Mouse (Mus musculus): Measurements from ENCODE around the gene Slc25a30.

Slc25a30 gene

GRCm38 (mm10) chr14:75741904-75742303, 44.9 kb downstream of the Slc25a30 start:
- no peak for DNase-seq (ENCODE audit: low spot score)

GRCm38 (mm10) chr14:75735597-75735996, 51.2 kb downstream of the Slc25a30 start:
- no peak for DNase-seq (ENCODE audit: low spot score)

GRCm38 (mm10) chr14:75732631-75733030, 54.2 kb downstream of the Slc25a30 start:
- no peak for DNase-seq (ENCODE audit: low spot score)

- DNase-seq (ENCODE audit: low spot score): no peak
Observed at GRCm38 (mm10) chr14:75731361-75731760, 55.5 kb downstream of the Slc25a30 start.

GRCm38 (mm10) chr14:75728111-75728510, 58.7 kb downstream of the Slc25a30 start:
- no peak for DNase-seq (ENCODE audit: low spot score)

- no peak for DNase-seq (ENCODE audit: low spot score)
Observed at GRCm38 (mm10) chr14:75727046-75727445, 59.8 kb downstream of the Slc25a30 start.

GRCm38 (mm10) chr14:75722816-75723215, 64.0 kb downstream of the Slc25a30 start:
- no peak for DNase-seq (ENCODE audit: low spot score)

GRCm38 (mm10) chr14:75721977-75722563, 64.8 kb downstream of the Slc25a30 start:
- DNase-seq (ENCODE audit: low spot score): peak; percentile 14

- no peak for DNase-seq (ENCODE audit: low spot score)
Observed at GRCm38 (mm10) chr14:75720121-75720520, 66.7 kb downstream of the Slc25a30 start.

- no peak for DNase-seq (ENCODE audit: low spot score)
Observed at GRCm38 (mm10) chr14:75716410-75716809, 70.4 kb downstream of the Slc25a30 start.

- no peak for DNase-seq (ENCODE audit: low spot score)
Observed at GRCm38 (mm10) chr14:75713661-75714060, 73.2 kb downstream of the Slc25a30 start.

GRCm38 (mm10) chr14:75712687-75713086, 74.2 kb downstream of the Slc25a30 start:
- no peak for DNase-seq (ENCODE audit: low spot score)

- no peak for DNase-seq (ENCODE audit: low spot score)
Observed at GRCm38 (mm10) chr14:75711731-75712130, 75.1 kb downstream of the Slc25a30 start.
